18 mouse cellular contexts compared by ENCODE assay signal in the genomic region with DNA sequence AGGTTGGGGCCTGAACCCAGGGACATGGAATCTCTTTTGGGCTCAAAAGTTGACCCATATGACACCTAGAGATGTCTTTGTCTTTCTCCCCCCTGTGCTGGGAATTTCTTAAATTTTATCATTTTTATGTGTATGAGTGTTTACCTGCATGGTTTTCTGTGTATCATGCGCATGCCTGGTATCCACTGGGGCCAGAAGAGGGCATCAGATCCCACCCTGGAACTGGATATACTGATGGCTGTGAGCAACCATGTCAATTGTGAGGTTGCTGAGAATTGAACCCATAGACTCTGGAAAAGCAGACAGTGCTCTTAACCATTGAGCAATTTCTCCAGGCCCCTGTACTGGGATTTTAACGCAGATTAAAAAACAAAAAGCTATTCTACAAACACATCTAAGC.
DNase-seq lines count a peak whose midpoint lies in the region; ATAC-seq and TF ChIP-seq lines count a peak whose summit lies in the region.
"Had no signal": no experiment of that assay in that cellular context is flagged by ENCODE, and none has a peak within 500 bp of the region (broad histone marks: within the 10 kb centered on the region; RNA-seq: fewer than 3 reads in every experiment).

No protein-coding gene starts in this region.

- ATAC-seq in heart, embryonic 12.5 days (ENCODE audit: insufficient number of reproducible peaks, low FRiP score): no peak
- no peak for ATAC-seq in kidney, postnatal 0 days (replicated peaks; ENCODE audit: low FRiP score, low read depth)
- ATAC-seq: forebrain, embryonic 16.5 days had no signal

- H3K27me3 ChIP-seq in heart, embryonic 12.5 days (replicated peaks): no peaks in the 10 kb centered on the region
- no peaks in the 10 kb centered on the region for H3K27me3 ChIP-seq in kidney, postnatal 0 days (ENCODE audit: insufficient read depth, low read length)
- peaks cover 3% of the 10 kb centered on the region for H3K27me3 ChIP-seq in CH12.LX (replicated peaks)
- H3K27me3 ChIP-seq: hindbrain, embryonic 12.5 days had no signal

- no peak overlapping the region for H3K9ac ChIP-seq in heart, embryonic 12.5 days
- no peak overlapping the region for H3K9ac ChIP-seq in kidney, postnatal 0 days (ENCODE audit: low read depth, low read length)
- no peak overlapping the region for H3K9ac ChIP-seq in CH12.LX (ENCODE audit: insufficient read depth, low read depth)
- H3K9ac ChIP-seq: hindbrain, embryonic 12.5 days had no signal

- no peak overlapping the region for H3K4me2 ChIP-seq in heart, embryonic 12.5 days
- no peak overlapping the region for H3K4me2 ChIP-seq in kidney, postnatal 0 days (ENCODE audit: low read length)
- H3K4me2 ChIP-seq in CH12.LX (ENCODE audit: insufficient read depth, low read depth, poor library complexity, severe bottlenecking): no peak overlapping the region
- H3K4me2 ChIP-seq: hindbrain, embryonic 12.5 days; midbrain, embryonic 11.5 days had no signal

- in situ Hi-C loops in CH12.LX (cut with MboI; ENCODE audit: low pct_ligation_motif_present, low pct_unique_long_range_greater_than_20kb, low sequenced_read_pairs): no loop called here

- peak; percentile 25; the same call in 1 of the 2 replicates for TF ChIP-seq CTCF in kidney, postnatal 0 days (IDR thresholded peaks at IDR 0.05; ENCODE audit: low read depth)
- TF ChIP-seq CTCF in CH12.LX (conservative IDR thresholded peaks at IDR 0.05 in 1 of 2, IDR thresholded peaks at IDR 0.05 in 1 of 2; ENCODE audit: low read depth in 2 of 2, low read length in 2 of 2): peak in 1 of 2 experiments; percentile 41; a peak in 2 of 4 replicates

- no peak for TF ChIP-seq POLR2A in CH12.LX (IDR thresholded peaks at IDR 0.05; ENCODE audit: low read depth, low read length)

- H3K79me2 ChIP-seq in CH12.LX (replicated peaks; ENCODE audit: control insufficient read depth, extremely low read depth, insufficient read depth, poor library complexity, severe bottlenecking): no peaks in the 10 kb centered on the region

- no peak for DNase-seq in heart, adult 11 months
- no peak for DNase-seq in kidney, postnatal 0 days (ENCODE audit: low spot score)
- no peak for DNase-seq in kidney, adult 11 months
- DNase-seq in CH12.LX (ENCODE audit: extremely low read depth): no peak
- no peak for DNase-seq in right cerebral cortex, postnatal 36 days (ENCODE audit: low spot score in 2 of 2)
- DNase-seq: adrenal gland, postnatal 14 days; cerebellum, adult 11-12 months; cerebellum, postnatal 14 days; layer of hippocampus, postnatal 36 days; lung, adult 2 months; retina, postnatal 1 day; right cerebral cortex, postnatal 4 days had no signal

- TF ChIP-seq RAD21 in CH12.LX (IDR thresholded peaks at IDR 0.05; ENCODE audit: low read depth, low read length): peak; percentile 30

- no peak overlapping the region for H3K4me3 ChIP-seq in heart, embryonic 12.5 days
- H3K4me3 ChIP-seq in kidney, postnatal 0 days (replicated peaks; ENCODE audit: low read depth, low read length): no peak overlapping the region
- no peak overlapping the region for H3K4me3 ChIP-seq in CH12.LX (replicated peaks in 1 of 3; ENCODE audit: low read depth in 2 of 3, low read length in 2 of 3, poor library complexity in 1 of 3)
- H3K4me3 ChIP-seq in brown adipose tissue, adult 24 weeks (ENCODE audit: insufficient read depth, low read depth, low read length): no peak overlapping the region
- H3K4me3 ChIP-seq: hindbrain, embryonic 12.5 days; limb, embryonic 10.5 days had no signal

- H3K9me3 ChIP-seq in heart, embryonic 12.5 days (replicated peaks): no peaks in the 10 kb centered on the region
- H3K9me3 ChIP-seq in kidney, postnatal 0 days (replicated peaks; ENCODE audit: low read length): no peaks in the 10 kb centered on the region
- H3K9me3 ChIP-seq in CH12.LX (replicated peaks; ENCODE audit: low read length): no peaks in the 10 kb centered on the region
- H3K9me3 ChIP-seq: hindbrain, embryonic 12.5 days; limb, embryonic 10.5 days had no signal

- dilution Hi-C loops in CH12.LX (cut with MboI; ENCODE audit: extremely low pct_ligation_motif_present, extremely low pct_unique_long_range_greater_than_20kb, low sequenced_read_pairs): no loop called here

- TF ChIP-seq EP300 in CH12.LX (IDR thresholded peaks at IDR 0.05; ENCODE audit: low read length): no peak

- peaks cover 65% of the 10 kb centered on the region for H3K4me1 ChIP-seq in heart, embryonic 12.5 days (replicated peaks)
- no peaks in the 10 kb centered on the region for H3K4me1 ChIP-seq in kidney, postnatal 0 days (replicated peaks; ENCODE audit: insufficient read depth, low read length)
- H3K4me1 ChIP-seq in CH12.LX (ENCODE audit: control insufficient read depth in 1 of 2, insufficient read depth in 2 of 2): peaks cover 0 to 38% of the 10 kb centered on the region in 2 experiments; a peak in 2 of 4 replicates
- peaks cover 33% of the 10 kb centered on the region for H3K4me1 ChIP-seq in brown adipose tissue, adult 24 weeks (ENCODE audit: control insufficient read depth, insufficient read depth, insufficient read length, low read length)

- no peaks in the 10 kb centered on the region for H3K36me3 ChIP-seq in heart, embryonic 12.5 days
- no peaks in the 10 kb centered on the region for H3K36me3 ChIP-seq in kidney, postnatal 0 days (ENCODE audit: insufficient read depth, low read length)
- no peaks in the 10 kb centered on the region for H3K36me3 ChIP-seq in CH12.LX (replicated peaks in 1 of 2; ENCODE audit: control insufficient read depth in 1 of 2, insufficient read depth in 1 of 2, low read length in 1 of 2)
- H3K36me3 ChIP-seq: hindbrain, embryonic 12.5 days; limb, embryonic 10.5 days had no signal

- H3K27ac ChIP-seq in heart, embryonic 12.5 days (ENCODE audit: poor library complexity, severe bottlenecking): peak overlapping the region; percentile 91
- no peak overlapping the region for H3K27ac ChIP-seq in kidney, postnatal 0 days
- no peak overlapping the region for H3K27ac ChIP-seq in CH12.LX (ENCODE audit: insufficient read depth, low read depth)
- peak overlapping the region; percentile 76; the same call in 1 of the 2 replicates for H3K27ac ChIP-seq in brown adipose tissue, adult 24 weeks (replicated peaks; ENCODE audit: low read depth, low read length)
- H3K27ac ChIP-seq: hindbrain, embryonic 12.5 days; limb, embryonic 10.5 days had no signal

- WGBS in heart, embryonic 12.5 days: 93% methylated on average over 2 of the region's 2 CpGs
- 96% methylated on average over 2 of the region's 2 CpGs for WGBS in kidney, postnatal 0 days

TF ChIP-seq in CH12.LX, 34 proteins besides CTCF, POLR2A, EP300 and RAD21:
- TF ChIP-seq SMC3 (IDR thresholded peaks at IDR 0.05; ENCODE audit: low read depth, low read length) (peak; percentile 44), GABPA (IDR thresholded peaks at IDR 0.05; ENCODE audit: insufficient replicate concordance, low read depth, low read length) (no peak), ZNF384 (IDR thresholded peaks at IDR 0.05; ENCODE audit: low read depth, low read length) (no peak), HCFC1 (IDR thresholded peaks at IDR 0.05; ENCODE audit: low read depth, low read length) (no peak)

Comparison
In these comparisons a context has a peak if more than half of its experiments do, and no peak if none do; other contexts are left out.
1. H3K27ac ChIP-seq: peak in heart, embryonic 12.5 days (single experiment) and brown adipose tissue, adult 24 weeks (single experiment); none in kidney, postnatal 0 days (single experiment) and CH12.LX (single experiment).